Mouse (Mus musculus) lung, adult 18-20 months (tissue): ENCODE measurements around the gene 5430402E10Rik.
"Not testable (repeated sequence)": the region's sequence is repeated elsewhere in the genome, so short reads cannot be mapped to it uniquely, and the experiment has no call there.

ENCODE experiments used
- DNase-seq, 2 experiments: peaks; one replicate each; pipeline ENCODE4 v3.0.0; 2022; ENCODE audit warnings: mixed read lengths in 2 of 2

5430402E10Rik gene

GRCm38 (mm10) chrX:77924962-77925361, at the start of gene 5430402E10Rik:
Gene 5430402E10Rik (minus strand): TSS chrX:77925062.
- not testable (repeated sequence) for DNase-seq

- DNase-seq = not testable (repeated sequence)
These were observed 44.8 kb downstream of the 5430402E10Rik start for GRCm38 (mm10) chrX:77880033-77880432.
